Mouse (Mus musculus) E14TG2a.4 (cell line): ENCODE measurements around the gene Atraid.

Source experiments
- CTCF ChIP-seq: conservative IDR thresholded peaks from 2 replicates; pipeline ENCODE4 v1.5.1; 2014; ENCODE audit warnings: low read length
- NANOG ChIP-seq: IDR thresholded peaks from 2 replicates; pipeline ENCODE4 v1.6.1; 2014; ENCODE audit warnings: borderline replicate concordance, low read length, mixed read lengths

DNA sequence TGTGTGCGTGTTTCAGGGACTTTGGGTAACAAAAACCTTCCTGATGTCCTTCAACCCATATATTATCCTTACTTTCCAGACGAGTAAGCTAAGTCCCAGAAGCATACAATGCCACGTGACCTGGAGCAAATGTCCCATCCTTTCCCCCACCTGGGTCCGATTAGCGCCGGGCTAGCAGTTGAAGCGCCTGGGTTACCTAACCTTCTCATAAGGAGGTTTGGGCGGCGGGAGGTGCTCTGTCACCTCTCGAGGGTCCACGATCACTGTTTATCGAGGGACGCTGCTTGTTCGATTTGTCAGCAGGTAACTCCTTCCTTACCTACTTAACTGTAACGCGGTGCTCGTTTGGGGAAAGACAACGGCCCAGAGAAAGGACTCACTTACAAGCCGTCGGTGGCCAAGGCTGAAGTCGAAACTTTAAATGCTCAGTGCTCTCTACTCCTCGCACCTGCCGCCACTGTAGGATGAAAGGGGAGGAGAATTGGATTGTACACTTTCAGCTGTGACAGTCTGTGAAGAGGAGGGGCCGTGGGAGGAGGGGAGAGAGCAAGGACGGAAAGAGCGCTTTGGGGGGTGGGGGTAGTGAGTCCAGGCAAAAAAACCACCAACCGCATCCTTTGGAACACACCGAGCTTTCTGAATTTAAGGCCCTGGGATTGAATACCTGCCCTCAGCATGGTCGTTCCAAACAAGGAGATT lies 46.1 kb downstream of the Atraid start:
- TF ChIP-seq CTCF = no peak
- TF ChIP-seq NANOG = no peak
